Mouse (Mus musculus): ENCODE measurements around the gene Sidt1. TPM values are rescaled to one million over a fixed set of nuclear protein-coding genes. Genes with fewer than 3 reads are reported as not detected.
A peak's percentile ranks its signal among the peaks of the same experiment; 100 is the strongest.

The Sidt1 gene
- 10 to 100 TPM; 39.9 to 49.1 TPM for total RNA-seq (2021)

- intact Hi-C loops (cut with DNase I) = no loop called here
- DNase-seq (ENCODE audit: extremely low spot score in 1 of 2, low spot score in 2 of 2) = no peak
Measured at GRCm38 (mm10) chr16:44332861-44333284, at the start of gene Sidt1. Gene Sidt1 (minus strand): TSS chr16:44333196.

- intact Hi-C loops (cut with DNase I) = no loop called here
- DNase-seq (ENCODE audit: extremely low spot score in 1 of 2, low spot score in 2 of 2) = no peak
Measured at GRCm38 (mm10) chr16:44381578-44381977, 48.6 kb upstream of the Sidt1 start.

- intact Hi-C loops (cut with DNase I) = no loop called here
- no peak for DNase-seq (ENCODE audit: extremely low spot score in 1 of 2, low spot score in 2 of 2)
Measured at GRCm38 (mm10) chr16:44380006-44380405, 47.0 kb upstream of the Sidt1 start.

GRCm38 (mm10) chr16:44375459-44375858, 42.5 kb upstream of the Sidt1 start:
- DNase-seq (ENCODE audit: extremely low spot score in 1 of 2, low spot score in 2 of 2) = no peak
- intact Hi-C loops (cut with DNase I) = no loop called here

GRCm38 (mm10) chr16:44365522-44365921, 32.5 kb upstream of the Sidt1 start:
- intact Hi-C loops (cut with DNase I) = no loop called here

GRCm38 (mm10) chr16:44361921-44362890, 29.2 kb upstream of the Sidt1 start:
- intact Hi-C loops (cut with DNase I) = loop anchor here (5.0 kb wide), 1 partner anchor 120 kb away; no protein-coding TSS in a partner anchor
- peak in 1 of 2 experiments; percentile 20 for DNase-seq (ENCODE audit: extremely low spot score in 1 of 2, low spot score in 2 of 2)

More at GRCm38 (mm10) chr16:44365522-44365921, 32.5 kb upstream of the Sidt1 start:
- no peak for DNase-seq (ENCODE audit: extremely low spot score in 1 of 2, low spot score in 2 of 2)

GRCm38 (mm10) chr16:44357571-44358268, 24.7 kb upstream of the Sidt1 start:
- intact Hi-C loops (cut with DNase I) = no loop called here
- peak in 1 of 2 experiments; percentile 61 for DNase-seq (ENCODE audit: extremely low spot score in 1 of 2, low spot score in 2 of 2)

- intact Hi-C loops (cut with DNase I) = no loop called here
- no peak for DNase-seq (ENCODE audit: extremely low spot score in 1 of 2, low spot score in 2 of 2)
Measured at GRCm38 (mm10) chr16:44356291-44356690, 23.3 kb upstream of the Sidt1 start.

- intact Hi-C loops (cut with DNase I) = no loop called here
- no peak for DNase-seq (ENCODE audit: extremely low spot score in 1 of 2, low spot score in 2 of 2)
Measured at GRCm38 (mm10) chr16:44349801-44350397, 16.9 kb upstream of the Sidt1 start.

GRCm38 (mm10) chr16:44347071-44347901, 14.3 kb upstream of the Sidt1 start, which contains the start of gene Spice1:
Gene Spice1 (plus strand): TSS chr16:44347121.
- intact Hi-C loops (cut with DNase I) = no loop called here
- peak; percentile 90 to 97 for DNase-seq (ENCODE audit: extremely low spot score in 1 of 2, low spot score in 2 of 2)

GRCm38 (mm10) chr16:44337541-44337940, 4.5 kb upstream of the Sidt1 start:
- no peak for DNase-seq (ENCODE audit: extremely low spot score in 1 of 2, low spot score in 2 of 2)
- intact Hi-C loops (cut with DNase I) = no loop called here

GRCm38 (mm10) chr16:44331995-44332860, 768 bp downstream of the Sidt1 start:
- DNase-seq (ENCODE audit: extremely low spot score in 1 of 2, low spot score in 2 of 2) = peak in 1 of 2 experiments; percentile 59
- intact Hi-C loops (cut with DNase I) = no loop called here

GRCm38 (mm10) chr16:44331671-44331994, 1.4 kb downstream of the Sidt1 start:
- intact Hi-C loops (cut with DNase I) = no loop called here
- no peak for DNase-seq (ENCODE audit: extremely low spot score in 1 of 2, low spot score in 2 of 2)

GRCm38 (mm10) chr16:44331154-44331553, 1.8 kb downstream of the Sidt1 start:
- intact Hi-C loops (cut with DNase I) = no loop called here
- no peak for DNase-seq (ENCODE audit: extremely low spot score in 1 of 2, low spot score in 2 of 2)

GRCm38 (mm10) chr16:44330657-44331056, 2.3 kb downstream of the Sidt1 start:
- no peak for DNase-seq (ENCODE audit: extremely low spot score in 1 of 2, low spot score in 2 of 2)
- intact Hi-C loops (cut with DNase I) = no loop called here

GRCm38 (mm10) chr16:44328644-44329043, 4.4 kb downstream of the Sidt1 start:
- DNase-seq (ENCODE audit: extremely low spot score in 1 of 2, low spot score in 2 of 2) = no peak
- intact Hi-C loops (cut with DNase I) = no loop called here

- intact Hi-C loops (cut with DNase I) = no loop called here
- peak in 1 of 2 experiments; percentile 34 for DNase-seq (ENCODE audit: extremely low spot score in 1 of 2, low spot score in 2 of 2)
Measured at GRCm38 (mm10) chr16:44320232-44320631, 12.8 kb downstream of the Sidt1 start.

GRCm38 (mm10) chr16:44316350-44316749, 16.6 kb downstream of the Sidt1 start:
- no peak for DNase-seq (ENCODE audit: extremely low spot score in 1 of 2, low spot score in 2 of 2)
- intact Hi-C loops (cut with DNase I) = no loop called here
